Mouse (Mus musculus) E14TG2a.4 (cell line): ENCODE results near the gene Itpk1.

Source experiments
- CTCF ChIP-seq: conservative IDR thresholded peaks from 2 replicates; pipeline ENCODE4 v1.5.1; 2014; ENCODE audit warnings: low read length
- NANOG ChIP-seq: IDR thresholded peaks from 2 replicates; pipeline ENCODE4 v1.6.1; 2014; ENCODE audit warnings: borderline replicate concordance, low read length, mixed read lengths
- POU5F1 ChIP-seq: IDR thresholded peaks from 2 replicates; pipeline ENCODE4 v1.6.1; 2014; ENCODE audit warnings: low read length, borderline replicate concordance

- TF ChIP-seq CTCF (no peak), POU5F1 (no peak), NANOG (no peak)
Measured at GRCm38 (mm10) chr12:102710851-102711375, 6.2 kb upstream of the Itpk1 start.
